Mouse (Mus musculus): ENCODE measurements around the gene Zcchc2.

Gene Zcchc2

DNA sequence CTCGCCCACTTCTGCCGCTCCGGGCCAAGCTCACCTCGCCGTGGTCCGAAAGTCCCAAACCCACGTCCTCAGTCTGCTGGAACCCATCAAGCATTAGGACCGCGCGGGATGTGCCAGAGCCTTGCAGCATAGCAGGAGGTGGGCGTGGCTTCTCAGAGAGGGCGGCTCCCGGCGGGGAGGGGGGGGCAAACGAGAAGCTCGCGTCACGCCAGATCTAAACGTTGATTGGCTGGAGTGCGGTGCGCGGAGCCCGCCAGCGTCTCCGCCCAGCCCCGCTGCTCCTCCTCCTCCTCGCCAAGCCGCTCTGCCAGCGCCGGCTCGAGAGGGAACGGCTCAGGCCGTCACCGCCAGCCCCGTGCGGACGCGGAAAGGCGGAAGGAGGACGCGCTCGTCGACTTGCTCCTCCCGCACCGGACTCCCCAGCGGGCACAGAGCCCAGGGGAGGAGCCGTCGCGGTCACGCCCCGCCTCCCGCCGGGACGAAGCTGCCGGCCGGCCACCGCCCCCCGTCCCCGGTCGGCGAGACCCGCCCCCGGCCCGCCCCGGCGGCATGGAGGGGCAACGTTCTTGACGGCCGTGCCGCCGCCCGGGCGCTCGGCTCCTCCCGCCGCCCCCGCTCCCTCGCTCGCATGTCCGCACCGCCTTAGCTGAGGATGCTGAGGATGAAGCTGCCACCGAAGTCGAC, at the start of gene Zcchc2:
Gene Zcchc2, plus strand, starts transcription at position 269 of the 684 bp plus-strand sequence.
- peak; percentile 98 to 99 for DNase-seq (ENCODE audit: low spot score in 2 of 2)

DNA sequence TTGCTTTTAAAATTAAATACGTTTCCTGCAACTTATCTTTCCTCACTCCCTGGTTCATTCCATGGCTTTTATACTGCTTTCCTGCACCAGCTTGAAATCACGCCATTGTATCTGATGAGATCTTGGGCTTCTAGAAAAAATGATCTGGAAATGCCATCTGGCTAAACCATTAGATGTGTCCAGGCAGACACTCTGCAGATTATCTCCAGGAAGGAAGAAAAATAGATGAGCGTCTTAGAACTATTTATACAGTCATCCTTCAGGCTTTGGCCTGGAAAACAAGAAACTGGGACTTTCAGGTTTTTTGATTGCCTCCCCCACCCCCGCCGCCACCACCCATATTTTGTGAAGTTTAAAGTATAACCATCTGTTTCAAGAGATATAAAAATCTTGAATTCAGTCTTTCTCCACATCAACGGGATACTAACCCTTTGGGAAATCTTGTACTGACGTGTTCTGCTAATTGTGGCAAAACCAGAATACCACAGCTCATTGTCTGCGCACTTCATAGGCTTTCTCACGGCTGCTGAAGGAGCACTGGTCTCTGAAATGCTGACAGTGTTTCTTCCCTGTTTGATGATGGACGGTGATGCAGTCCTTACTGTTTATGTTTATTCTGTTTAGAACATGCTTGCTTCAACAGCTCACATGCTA, 45.2 kb upstream of the Zcchc2 start:
- no peak for DNase-seq (ENCODE audit: low spot score in 2 of 2)

DNA sequence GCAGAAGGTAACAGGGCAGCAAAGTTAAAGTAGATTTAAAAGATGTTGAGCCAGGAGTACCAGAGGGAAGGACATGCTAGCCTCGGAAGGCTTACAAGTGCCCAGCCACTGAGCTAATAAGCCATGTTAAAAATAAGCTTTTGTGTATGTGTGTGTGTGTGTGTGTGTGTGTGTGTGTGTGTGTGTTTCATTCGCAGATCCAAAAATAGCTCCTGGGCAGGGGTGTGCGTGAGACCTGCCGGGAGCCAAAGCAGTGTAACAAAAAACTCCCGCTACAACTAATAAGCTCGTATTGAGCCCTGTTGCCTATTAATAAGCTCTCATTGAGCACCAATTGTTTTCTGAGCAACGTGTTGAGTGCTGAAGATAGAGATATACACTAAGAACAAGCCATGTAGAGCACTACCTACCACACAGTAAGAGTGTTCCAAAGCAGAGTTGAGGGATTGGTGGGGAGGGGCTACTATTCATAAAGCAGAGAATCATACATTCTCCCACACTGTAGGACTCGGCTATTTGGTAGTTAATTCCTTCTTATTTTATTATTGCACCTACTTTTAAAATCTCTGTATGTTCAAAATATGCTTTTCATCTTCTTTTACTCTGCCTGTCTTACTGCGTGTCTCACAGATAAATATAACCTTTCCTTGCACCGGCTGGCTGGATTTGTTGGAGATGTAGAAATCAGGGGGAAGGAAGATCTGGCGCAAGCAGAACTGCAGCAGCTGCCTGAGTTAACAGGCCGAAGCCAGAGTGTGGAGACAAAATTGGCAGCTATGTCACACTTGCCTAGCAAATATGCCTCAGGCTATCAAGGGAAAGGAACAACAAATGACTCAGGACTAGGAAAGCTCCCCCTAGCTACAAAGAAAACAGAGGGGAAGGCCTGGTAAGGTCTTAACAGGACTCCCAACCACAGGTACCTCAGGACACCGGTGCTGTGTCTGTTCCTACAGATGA, 43.3 kb upstream of the Zcchc2 start:
- DNase-seq (ENCODE audit: low spot score in 2 of 2) = no peak

DNA sequence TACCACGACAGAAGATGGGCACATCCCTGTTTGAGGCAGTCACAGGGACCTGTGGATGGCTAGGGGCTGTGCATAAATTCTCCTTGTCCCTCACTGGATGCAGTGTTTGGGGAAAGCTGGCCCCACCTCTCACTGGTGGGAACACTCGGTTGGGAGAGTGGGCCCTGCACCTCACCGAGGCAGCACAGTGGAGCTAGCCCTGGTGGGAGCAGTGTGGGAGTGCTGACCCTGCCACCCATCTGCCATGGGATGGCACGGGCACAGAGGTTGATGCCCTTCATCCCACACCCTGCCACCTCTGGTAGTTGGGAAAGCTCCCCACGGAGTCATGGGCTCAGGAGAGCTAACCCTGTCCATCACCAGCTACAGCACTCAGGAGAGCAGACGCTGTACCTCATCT, 41.9 kb upstream of the Zcchc2 start:
- no peak for DNase-seq (ENCODE audit: low spot score in 2 of 2)

DNA sequence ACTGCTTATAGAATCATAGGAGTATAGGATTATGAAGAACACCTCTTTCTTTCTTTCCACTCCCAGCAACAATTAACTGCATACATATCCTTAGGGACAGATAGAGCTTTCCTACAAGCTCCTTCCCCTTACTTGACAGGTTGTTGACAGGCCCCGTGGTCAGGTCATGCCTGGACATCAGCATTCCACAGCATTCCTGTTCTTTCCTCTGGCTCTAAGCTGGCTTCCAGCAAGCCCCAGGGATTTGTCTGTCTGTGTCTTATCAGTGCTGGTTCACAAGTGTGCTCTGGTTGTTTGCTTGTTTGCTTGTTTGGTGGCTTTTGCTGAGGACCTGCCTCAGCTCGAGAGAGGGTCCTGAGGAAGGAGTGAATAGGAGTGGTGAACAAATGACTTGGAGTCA, 36.6 kb upstream of the Zcchc2 start:
- DNase-seq (ENCODE audit: low spot score in 2 of 2) = no peak

DNA sequence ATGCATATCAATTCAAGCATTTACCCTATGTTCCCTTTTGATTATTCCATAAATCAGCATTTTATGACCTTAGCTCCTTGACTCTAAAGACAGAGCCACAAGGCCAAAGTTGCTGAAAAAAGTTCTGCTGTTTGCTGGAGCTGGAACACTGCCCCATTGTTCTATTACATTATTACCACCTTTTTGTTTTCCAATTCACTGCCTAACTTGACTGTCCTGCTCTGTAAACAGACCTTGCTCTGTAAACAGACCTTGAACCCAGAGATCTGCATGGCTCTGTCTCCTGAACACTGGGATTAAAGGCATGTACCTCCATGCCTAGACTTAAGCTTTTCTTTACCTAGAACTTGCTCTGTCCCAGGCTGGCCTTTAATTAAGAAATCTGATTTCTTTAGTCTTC, 36.2 kb upstream of the Zcchc2 start:
- DNase-seq (ENCODE audit: low spot score in 2 of 2) = no peak

DNA sequence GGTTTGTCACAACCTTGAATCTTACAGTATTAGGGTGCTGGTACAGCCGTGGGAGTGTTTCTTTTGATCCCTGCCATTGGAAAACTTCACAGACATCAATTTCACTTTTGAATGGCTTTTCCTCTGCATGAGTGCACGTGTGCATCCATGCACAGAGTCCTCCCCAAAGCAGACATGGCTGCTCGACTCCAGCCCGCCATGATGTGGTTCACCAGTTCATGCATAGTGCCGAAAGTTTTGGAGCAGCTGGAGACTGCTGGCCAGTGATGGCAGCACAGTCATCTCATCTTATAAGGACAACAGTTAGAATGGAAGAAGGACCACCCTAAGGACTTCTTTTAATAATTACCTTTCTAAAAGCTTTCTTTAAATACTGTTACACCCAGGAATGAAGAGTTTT, 34.1 kb upstream of the Zcchc2 start:
- DNase-seq (ENCODE audit: low spot score in 2 of 2) = no peak

DNA sequence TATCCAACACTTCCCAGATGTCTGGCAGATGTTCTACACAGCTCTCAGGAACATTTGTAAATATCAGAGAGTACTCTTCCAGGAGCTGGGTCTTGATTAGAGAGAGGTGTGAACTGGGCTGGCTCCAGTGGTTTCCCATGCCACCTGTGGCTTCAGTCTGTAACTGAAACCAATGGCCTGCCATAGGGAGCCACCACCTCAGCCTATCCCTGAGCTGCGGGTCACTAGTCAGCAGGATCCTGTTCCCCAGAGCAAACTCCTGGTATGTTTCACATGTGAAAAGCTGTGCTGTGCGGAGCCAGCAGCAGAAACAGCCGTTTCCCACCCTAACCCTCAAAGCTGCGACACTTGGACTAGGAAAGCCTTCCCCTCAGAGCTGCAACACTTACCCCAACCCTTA, 28.7 kb upstream of the Zcchc2 start:
- no peak for DNase-seq (ENCODE audit: low spot score in 2 of 2)

DNA sequence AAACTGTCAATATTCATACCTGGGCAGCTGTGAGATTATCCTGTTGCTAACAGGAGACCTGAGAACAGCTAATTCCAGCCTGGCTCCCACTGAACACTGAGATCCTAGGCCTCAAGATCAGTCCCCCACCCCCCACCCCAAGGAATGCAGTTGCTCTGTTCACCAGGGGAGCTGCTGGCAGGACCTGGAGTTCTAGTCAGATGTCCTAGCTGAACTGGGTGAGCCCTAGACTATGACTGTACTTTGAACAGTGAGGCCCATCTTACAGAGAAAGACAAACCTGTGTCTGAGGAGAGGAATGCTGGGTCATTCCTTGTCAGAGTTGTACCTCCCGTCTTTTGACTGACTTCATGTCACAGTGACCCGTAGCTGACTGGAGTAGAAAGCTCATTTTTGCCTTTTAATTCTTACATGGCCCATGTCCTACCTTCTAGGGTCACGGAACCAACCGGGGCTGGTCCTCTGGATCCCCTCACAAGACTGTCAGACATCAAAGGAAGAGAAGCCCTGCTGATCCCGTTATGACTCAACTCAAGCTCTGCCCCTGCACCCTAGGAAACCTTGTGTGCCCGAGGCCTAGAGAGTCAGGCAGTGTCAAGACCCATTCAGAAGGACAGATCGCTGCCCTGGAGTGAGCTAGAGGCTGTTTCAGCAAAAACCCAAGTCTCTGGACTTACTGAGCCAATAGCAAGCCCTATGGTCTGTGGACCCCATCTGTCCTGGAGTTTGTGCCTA, 28.0 kb upstream of the Zcchc2 start:
- DNase-seq (ENCODE audit: low spot score in 2 of 2) = no peak

DNA sequence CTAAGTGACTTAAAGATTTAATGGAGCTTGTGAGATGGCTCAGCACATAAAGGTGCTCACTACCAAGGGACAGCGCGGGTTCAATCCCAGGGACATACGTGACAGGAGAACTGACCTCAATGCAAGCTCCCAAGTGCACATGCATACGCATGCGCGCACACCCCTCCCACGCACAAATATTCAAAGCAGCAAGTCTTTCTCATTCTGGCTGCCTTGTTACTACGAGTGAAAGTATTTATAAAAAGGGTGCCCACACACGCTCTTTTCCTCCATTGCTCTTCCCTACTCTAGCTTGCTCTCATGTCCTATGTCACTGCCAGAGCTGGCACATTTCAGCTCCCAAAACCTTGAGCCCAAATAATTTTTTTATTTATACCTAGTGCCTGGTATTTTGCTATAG, 27.4 kb upstream of the Zcchc2 start:
- DNase-seq (ENCODE audit: low spot score in 2 of 2) = no peak

DNA sequence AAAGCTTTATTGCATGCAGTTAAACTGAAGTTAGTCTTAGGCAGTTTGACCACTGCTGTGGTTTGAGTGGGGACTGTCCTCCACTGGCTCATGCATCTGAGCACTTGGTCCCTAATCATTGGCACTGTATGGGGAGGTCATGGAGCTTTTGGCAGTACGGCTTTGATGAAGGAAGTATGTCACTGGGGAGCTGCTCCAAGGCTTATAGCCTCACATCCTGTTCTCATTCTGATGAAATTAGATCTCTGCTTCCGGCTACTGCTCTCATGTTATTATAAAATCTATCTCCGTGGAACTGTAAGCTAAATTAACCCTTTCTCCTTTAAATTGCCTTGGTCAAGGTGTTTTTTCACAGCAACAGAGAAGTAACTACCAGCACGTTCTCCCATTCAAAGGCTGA, 25.7 kb upstream of the Zcchc2 start:
- no peak for DNase-seq (ENCODE audit: low spot score in 2 of 2)

DNA sequence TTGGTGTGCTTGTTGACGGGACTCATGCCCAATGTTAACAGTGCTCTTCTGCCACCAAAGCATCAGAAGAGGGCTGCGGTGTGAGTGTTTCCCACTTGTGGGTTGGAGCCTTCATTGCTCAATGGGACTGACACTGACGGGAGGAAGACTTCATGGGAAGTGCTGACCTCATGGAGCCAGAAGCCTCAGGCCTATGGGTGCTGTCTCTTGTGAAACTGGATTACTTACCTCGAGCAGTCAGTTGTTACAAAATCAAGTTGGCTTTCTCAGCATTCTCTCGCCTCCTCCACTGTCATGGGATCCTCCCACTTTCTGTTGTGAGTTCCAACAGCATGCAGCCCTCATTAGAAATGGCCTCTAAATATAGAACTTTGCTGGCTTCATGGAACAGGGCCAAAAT, 25.0 kb upstream of the Zcchc2 start:
- DNase-seq (ENCODE audit: low spot score in 2 of 2) = no peak

DNA sequence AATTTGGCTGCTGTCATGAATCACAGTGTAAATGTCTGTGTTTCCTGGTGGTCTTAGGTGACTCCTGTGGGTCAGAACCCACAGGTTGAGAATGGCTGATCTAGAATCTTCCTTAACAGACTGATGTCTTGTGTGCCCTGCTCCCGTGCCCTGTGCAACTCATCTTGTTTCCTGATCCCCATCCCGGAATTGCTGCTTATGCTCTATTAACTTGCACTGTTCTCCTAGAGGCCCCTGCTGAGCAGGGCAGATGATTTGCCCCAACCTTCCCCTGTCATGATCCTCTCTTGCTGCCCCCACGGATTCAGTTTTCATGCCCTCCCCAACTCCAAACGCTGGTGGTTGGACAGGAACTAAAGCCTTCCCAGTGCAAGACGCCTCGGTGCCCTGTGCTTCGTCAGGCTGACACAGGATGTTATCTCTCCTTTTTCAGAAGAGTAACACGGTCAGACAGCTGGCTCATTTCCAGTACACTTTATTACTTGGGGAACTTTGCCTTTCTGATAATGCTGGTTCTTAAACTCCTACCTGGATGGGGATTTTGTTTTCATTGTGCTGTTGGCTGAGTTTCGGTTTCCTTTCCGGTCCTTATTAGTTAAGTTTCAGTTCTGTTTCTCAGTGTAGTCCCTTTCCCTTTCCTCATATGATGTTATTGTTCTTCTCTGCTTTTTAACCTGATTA, 18.6 kb upstream of the Zcchc2 start:
- DNase-seq (ENCODE audit: low spot score in 2 of 2) = peak; percentile 30 to 42

DNA sequence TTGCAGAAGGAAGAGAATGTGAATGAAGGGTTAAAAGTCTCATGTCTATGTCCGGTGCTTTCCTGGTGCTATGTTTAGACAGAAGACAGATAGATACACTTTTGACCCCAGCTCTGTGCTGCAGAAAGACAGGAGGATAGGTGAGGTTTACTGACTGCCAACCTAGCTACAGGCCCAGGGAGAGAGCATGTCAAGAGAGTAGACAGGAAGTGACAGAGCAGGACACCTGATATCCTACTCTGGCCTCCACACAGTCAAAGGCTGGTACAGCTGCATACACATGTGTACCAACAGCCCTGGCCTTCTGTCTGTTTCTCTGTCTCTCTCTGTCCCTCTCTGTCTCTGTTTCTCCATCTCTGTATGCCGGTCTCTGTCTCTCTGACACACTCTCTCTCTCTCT, 16.2 kb upstream of the Zcchc2 start:
- no peak for DNase-seq (ENCODE audit: low spot score in 2 of 2)

DNA sequence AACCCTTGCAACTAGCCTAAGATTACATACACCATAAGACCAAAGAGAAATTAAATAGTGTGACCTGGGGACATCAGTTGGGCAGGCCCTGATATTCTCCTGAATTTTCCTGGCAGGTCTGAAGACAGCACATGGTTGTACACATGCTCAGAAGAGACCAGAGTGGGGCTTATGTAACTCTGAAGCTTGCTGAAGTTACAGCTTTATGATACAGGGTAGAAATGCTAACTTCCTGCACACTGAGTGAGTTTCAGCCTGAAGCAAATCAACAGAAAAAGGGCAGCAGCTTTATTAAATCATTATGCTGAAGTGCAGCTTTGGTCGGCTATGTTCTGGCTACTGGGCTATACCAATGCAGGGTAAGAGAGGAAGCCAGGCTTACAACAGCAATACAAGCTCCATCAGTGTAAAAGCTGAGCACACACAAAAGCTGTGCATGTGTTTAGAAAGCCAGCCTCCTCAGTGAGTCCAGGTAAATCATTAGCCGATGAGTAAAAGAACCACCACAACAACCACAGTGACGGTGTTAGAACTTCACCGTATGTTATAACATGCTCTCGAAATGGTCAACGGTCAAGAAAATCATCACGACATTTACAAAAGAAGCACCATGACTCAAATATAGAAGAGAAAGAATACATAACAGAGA, 12.6 kb upstream of the Zcchc2 start:
- DNase-seq (ENCODE audit: low spot score in 2 of 2) = no peak

DNA sequence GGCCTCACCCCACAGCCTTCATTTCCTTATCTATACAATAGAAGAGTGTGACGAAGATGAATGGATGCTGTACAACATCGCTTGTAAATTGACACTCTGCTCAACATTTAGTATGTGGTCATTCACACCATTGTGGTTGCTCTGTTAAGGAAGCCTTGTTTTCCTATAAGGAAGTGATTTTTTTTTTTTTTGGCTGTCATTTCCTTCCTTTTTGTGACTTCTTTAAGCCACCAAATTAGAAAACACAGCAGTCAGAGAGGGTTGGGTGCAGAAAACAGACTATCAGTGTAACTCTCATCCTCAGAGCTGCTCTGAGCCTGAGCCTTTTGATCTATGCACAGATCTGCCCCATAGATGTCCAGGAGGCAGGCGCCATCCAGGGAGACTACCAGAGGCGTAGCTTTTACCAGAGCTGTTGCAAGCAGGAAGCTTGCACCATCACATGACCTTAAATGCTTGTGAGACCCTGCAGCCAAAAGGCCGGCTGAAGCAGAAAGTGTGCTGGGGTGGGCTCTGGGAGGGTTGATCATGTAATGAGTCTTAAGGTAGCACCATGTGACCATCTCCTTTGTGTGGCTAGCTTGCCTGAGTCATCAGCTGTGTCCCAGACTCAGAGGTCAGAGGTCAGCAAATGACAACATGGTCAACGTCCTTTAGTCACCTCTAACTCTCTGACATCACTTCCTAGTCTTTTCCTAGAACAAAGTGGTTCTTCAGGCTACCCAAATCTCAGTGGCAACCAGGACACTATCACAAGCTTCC, 9.2 kb upstream of the Zcchc2 start:
- peak; percentile 46 to 60 for DNase-seq (ENCODE audit: low spot score in 2 of 2)

DNA sequence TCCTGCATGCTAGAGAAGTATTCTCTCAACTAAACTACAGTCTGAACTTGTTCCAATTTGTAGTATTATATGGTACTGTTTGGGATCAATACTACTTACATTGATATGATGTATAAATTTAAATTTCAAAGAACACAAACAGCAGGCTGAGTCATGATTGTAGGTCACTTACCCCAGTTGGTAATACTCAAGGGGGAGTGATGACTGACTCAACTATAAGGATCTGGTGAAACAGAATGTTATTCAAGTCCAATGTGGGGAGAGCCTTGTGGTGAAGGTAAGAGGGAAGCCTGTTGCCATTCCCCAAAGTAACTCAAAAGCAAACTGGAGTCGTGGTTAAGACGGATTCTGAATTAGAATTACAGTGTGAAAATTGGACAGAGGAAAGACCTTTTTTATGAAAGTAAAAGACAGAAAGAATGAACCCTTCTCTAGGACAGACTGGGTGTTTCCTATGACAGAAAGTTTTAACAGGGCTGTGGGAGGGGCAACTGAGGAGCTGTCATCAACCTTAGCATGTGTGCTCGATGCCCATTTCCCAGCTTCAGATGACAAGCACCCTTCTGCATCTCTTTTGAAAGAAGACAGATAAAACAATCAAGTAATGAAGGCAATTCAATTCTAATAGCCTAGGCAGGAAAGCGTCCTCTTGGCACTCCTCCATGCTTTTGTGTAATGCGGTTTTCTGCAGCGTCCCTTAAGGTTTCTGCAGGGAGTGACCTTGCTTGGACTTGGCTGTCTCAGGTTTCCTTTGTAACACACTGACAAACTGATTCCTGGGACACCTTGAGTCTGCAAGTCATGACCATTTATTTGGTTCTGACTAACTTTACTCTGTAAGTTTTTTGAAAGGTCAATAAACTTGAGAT, 7.5 kb upstream of the Zcchc2 start:
- no peak for DNase-seq (ENCODE audit: low spot score in 2 of 2)

DNA sequence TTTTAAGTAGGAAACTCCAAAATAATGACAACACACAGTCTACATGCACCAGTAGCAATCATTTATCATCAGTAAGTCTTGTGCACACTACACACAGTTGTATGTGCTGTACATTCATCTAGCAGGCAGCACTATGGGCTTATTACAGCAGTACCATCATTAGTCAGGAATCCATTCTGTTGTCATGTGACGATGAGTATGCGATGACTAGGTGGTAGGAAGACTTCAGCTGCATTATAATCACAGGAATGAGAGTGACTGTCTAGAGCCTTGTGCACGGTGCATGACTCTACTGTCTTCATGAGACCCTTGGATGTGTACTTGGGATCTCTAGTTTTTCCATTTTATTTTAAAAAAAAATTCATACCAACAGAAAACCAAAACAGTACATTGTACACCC, 6.0 kb upstream of the Zcchc2 start:
- DNase-seq (ENCODE audit: low spot score in 2 of 2) = no peak

DNA sequence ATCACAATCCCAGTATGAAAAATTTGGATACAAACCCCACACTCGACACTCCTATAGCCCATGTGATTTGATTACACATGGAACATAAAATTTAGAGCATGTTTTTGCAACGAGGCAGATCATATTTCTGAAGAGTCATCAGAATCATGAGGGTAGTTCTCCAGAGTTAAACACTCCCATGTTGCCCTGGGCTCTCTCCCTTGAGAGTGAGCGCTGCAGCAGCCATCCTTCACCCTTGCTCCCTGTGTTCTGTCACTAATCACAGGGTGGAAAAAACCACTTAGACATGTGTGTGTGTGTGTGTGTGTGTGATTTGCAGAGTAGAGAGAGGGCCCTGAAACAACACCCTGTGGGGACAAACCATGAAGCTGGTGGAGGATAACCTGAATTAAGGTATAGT, 2.0 kb upstream of the Zcchc2 start:
- DNase-seq (ENCODE audit: low spot score in 2 of 2) = no peak

All from natural killer cell, adult 2 months (primary cell).